Mouse (Mus musculus) embryonic facial prominence, embryonic 12.5 days (tissue): ENCODE results near the gene Nxpe3. TPM values are rescaled to one million over a fixed set of nuclear protein-coding genes. Genes with fewer than 3 reads are reported as not detected.

Experiments used
- ATAC-seq: fragments of 200-750 bp; cut with Nextera tagmentation; 2 replicates; pipeline ENCODE4 v1.8.0; 2017; ENCODE audit not compliant: insufficient number of reproducible peaks, insufficient read depth, low FRiP score, low TSS enrichment
- H3K27ac ChIP-seq: fragments of 300-500 bp; sonication (generic); 2 replicates; pipeline ENCODE4 v1.5.1; 2016; ENCODE audit warnings: mild to moderate bottlenecking
- H3K27me3 ChIP-seq: fragments of 300-500 bp; sonication (generic); 2 replicates; pipeline ENCODE4 v1.6.1; 2016; ENCODE audit warnings: mild to moderate bottlenecking, moderate library complexity
- H3K36me3 ChIP-seq: fragments of 300-500 bp; sonication (generic); 2 replicates; pipeline ENCODE4 v1.6.1; 2016; ENCODE audit warnings: mild to moderate bottlenecking
- H3K4me1 ChIP-seq: fragments of 300-500 bp; sonication (generic); 2 replicates; pipeline ENCODE4 v1.6.1; 2016
- H3K4me2 ChIP-seq: fragments of 300-500 bp; sonication (generic); replicated peaks from 2 replicates; pipeline ENCODE4 v1.6.1; 2016; ENCODE audit warnings: mild to moderate bottlenecking, moderate library complexity
- H3K4me3 ChIP-seq: fragments of 300-500 bp; sonication (generic); 2 replicates; pipeline ENCODE4 v1.5.1; 2016; ENCODE audit warnings: mild to moderate bottlenecking
- H3K9ac ChIP-seq: fragments of 300-500 bp; sonication (generic); 2 replicates; pipeline ENCODE4 v1.6.1; 2016; ENCODE audit warnings: mild to moderate bottlenecking, moderate library complexity
- H3K9me3 ChIP-seq: fragments of 300-500 bp; sonication (generic); 2 replicates; pipeline ENCODE4 v1.6.1; 2016; ENCODE audit warnings: mild to moderate bottlenecking, moderate library complexity
- WGBS: fragments of 180-500 bp; shearing (Covaris S2); methylation state at CpG from one replicate; pipeline ENCODE4 v1.1.7; 2016; 5-methylcytosine and 5-hydroxymethylcytosine counted together
- polyA plus RNA-seq: library from polyadenylated mRNA; unstranded; fragments of >200 nt; fragmentation: Nextera tagmentation; extraction: Ambion mirVana; gene quantifications from 2 replicates; pipeline ENCODE4 v1.2.1, GENCODE M21; 2016

Gene Nxpe3
- polyA plus RNA-seq, 1 experiment from 2014 or later = 0.83 TPM

- Histone ChIP-seq H3K9me3 (no peaks in the 10 kb centered on the region), H3K4me3 (no peak overlapping the region), H3K4me2 (no peak overlapping the region), H3K27me3 (no peaks in the 10 kb centered on the region), H3K27ac (no peak overlapping the region), H3K9ac (no peak overlapping the region), H3K36me3 (peaks cover 56% of the 10 kb centered on the region), H3K4me1 (peaks cover 10% of the 10 kb centered on the region; the same call in 1 of the 2 replicates)
- 94% methylated on average over 13 of the region's 13 CpGs for WGBS
- no peak for ATAC-seq
Measured at GRCm38 (mm10) chr16:55816202-55816941, 78.7 kb downstream of the Nxpe3 start.

DNA sequence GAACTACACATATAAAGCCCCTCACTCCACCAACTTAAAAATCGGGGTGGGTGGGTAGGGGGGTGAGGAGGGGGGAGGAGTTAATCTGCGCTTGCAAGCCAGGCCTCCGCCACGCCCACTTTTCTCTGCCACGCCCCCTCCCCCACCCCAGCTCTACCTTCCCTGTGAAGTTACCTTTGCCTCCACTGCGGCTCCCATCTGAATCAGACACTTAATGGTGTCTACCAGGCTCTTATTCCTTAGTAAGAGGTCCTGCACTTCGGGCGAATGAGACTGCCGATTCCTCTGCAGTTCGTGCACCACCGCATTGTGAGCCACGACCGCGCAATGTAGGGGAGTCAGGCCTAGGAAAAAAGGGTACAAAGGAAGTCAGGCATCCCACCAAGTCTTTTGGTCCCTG, 79.6 kb downstream of the Nxpe3 start:
- no peak overlapping the region for H3K4me2 ChIP-seq
- no peak overlapping the region for H3K4me3 ChIP-seq
- H3K9me3 ChIP-seq = no peaks in the 10 kb centered on the region
- H3K27ac ChIP-seq = no peak overlapping the region
- H3K36me3 ChIP-seq = peaks cover 60% of the 10 kb centered on the region
- 86% methylated on average over 14 of the region's 14 CpGs for WGBS
- no peak overlapping the region for H3K9ac ChIP-seq
- peaks cover 10% of the 10 kb centered on the region; the same call in 1 of the 2 replicates for H3K4me1 ChIP-seq
- no peak for ATAC-seq
- H3K27me3 ChIP-seq = no peaks in the 10 kb centered on the region

GRCm38 (mm10) chr16:55814686-55815085, 80.4 kb downstream of the Nxpe3 start:
- 93% methylated on average over 6 of the region's 6 CpGs for WGBS

DNA sequence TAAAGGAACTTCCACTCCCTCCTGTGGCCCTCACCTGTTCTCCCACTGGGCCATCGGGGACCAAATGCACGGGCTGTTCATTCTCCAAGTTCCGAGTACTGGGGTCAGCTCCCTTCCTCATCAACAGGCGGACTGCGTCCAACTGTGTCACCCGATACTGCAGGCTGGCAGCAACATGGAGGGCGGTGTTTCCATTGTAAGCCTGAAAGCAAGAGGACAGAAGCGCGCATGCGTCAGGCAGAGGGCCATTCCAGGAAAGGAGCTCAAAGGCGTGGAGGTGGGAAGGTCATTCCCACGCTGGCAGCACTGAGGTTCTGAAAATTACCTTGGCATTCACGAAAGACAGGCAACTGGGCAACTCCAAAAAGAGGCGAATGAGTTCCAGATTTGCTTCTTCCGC, 81.2 kb downstream of the Nxpe3 start:
- ATAC-seq = no peak
- Histone ChIP-seq H3K9me3 (no peaks in the 10 kb centered on the region), H3K27me3 (no peaks in the 10 kb centered on the region), H3K4me1 (0 out of 2 replicates have a peak, but pooled peaks cover 1% of the 10 kb centered on the region), H3K4me2 (no peak overlapping the region), H3K9ac (no peak overlapping the region), H3K36me3 (peaks cover 66% of the 10 kb centered on the region), H3K4me3 (no peak overlapping the region), H3K27ac (no peak overlapping the region)
- WGBS = 71% methylated on average over 15 of the region's 15 CpGs

More at GRCm38 (mm10) chr16:55814686-55815085, 80.4 kb downstream of the Nxpe3 start:
- no peak overlapping the region for H3K4me2 ChIP-seq
- no peak overlapping the region for H3K9ac ChIP-seq
- no peak overlapping the region for H3K4me3 ChIP-seq
- peaks cover 66% of the 10 kb centered on the region for H3K36me3 ChIP-seq
- no peak overlapping the region for H3K27ac ChIP-seq
- no peaks in the 10 kb centered on the region for H3K27me3 ChIP-seq
- no peak for ATAC-seq
- peaks cover 9% of the 10 kb centered on the region; the same call in 1 of the 2 replicates for H3K4me1 ChIP-seq
- no peaks in the 10 kb centered on the region for H3K9me3 ChIP-seq

DNA sequence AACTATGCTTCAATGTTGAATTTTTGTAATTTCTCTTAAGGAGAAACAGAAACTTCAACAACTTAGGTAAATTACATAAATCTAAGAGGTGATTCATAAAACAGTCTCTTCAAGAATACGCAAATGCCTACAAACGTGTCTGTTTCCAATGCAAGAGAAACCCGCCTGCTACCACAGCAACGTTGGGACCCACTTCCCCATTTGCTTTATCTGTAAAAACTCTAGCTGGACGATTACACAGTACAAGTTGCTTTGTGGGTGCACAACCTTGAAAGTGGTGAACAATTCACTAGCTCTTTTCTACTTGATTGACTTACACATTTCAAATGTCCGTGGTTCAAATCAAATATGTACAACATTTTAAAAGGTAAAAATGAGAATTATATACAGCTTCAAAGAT, 83.3 kb downstream of the Nxpe3 start:
- no peak overlapping the region for H3K27ac ChIP-seq
- no peak for ATAC-seq
- peaks cover 49% of the 10 kb centered on the region for H3K36me3 ChIP-seq
- no peaks in the 10 kb centered on the region for H3K9me3 ChIP-seq
- H3K4me3 ChIP-seq = no peak overlapping the region
- H3K9ac ChIP-seq = no peak overlapping the region
- no peaks in the 10 kb centered on the region for H3K27me3 ChIP-seq
- no peak overlapping the region for H3K4me2 ChIP-seq
- 89% methylated on average over 6 of the region's 6 CpGs for WGBS
- peaks cover 2% of the 10 kb centered on the region; the same call in 1 of the 2 replicates for H3K4me1 ChIP-seq

DNA sequence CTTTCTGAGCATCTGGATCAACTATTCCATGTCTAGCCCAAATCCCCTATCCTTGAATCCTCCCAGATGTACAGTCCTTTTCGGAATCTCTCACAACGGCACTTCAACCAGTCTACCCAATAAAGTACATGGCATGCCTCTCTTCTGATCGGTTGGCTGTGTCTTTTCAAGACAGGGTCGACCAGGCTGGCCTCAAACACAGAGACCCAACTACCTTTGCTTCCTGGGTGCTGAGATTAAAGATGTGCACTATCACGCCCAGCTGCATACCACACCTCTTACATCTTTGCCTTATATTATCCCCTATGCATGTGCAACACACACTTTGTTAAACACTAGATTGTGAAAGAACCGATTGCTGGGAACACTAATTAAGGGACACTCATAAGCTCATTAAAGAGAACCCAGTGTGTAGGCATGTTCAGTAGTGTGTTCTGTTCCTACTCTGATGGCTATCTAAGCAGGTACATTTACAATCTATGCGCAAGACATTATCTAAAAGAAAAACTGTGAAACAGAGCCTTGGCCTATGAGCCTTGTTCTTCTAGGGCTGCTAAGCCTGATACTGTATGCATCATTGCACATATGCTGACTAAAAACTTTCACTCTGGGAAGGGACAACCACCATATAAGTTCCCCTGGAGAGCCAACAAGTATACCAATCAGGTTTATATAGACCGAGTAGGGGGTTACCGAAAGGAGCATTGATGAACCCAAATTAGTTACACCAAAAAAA, 85.1 kb downstream of the Nxpe3 start:
- no peak overlapping the region for H3K4me2 ChIP-seq
- H3K4me3 ChIP-seq = no peak overlapping the region
- H3K36me3 ChIP-seq = peaks cover 32% of the 10 kb centered on the region
- H3K9me3 ChIP-seq = no peaks in the 10 kb centered on the region
- no peak for ATAC-seq
- WGBS = 92% methylated on average over 9 of the region's 9 CpGs
- H3K4me1 ChIP-seq = peaks cover 2% of the 10 kb centered on the region; the same call in 1 of the 2 replicates
- H3K27me3 ChIP-seq = no peaks in the 10 kb centered on the region
- no peak overlapping the region for H3K27ac ChIP-seq
- no peak overlapping the region for H3K9ac ChIP-seq

- no peak for ATAC-seq
- no peak overlapping the region for H3K4me3 ChIP-seq
- no peak overlapping the region for H3K4me2 ChIP-seq
- H3K27me3 ChIP-seq = no peaks in the 10 kb centered on the region
- H3K4me1 ChIP-seq = peaks cover 2% of the 10 kb centered on the region; the same call in 1 of the 2 replicates
- no peaks in the 10 kb centered on the region for H3K9me3 ChIP-seq
- no peak overlapping the region for H3K9ac ChIP-seq
- H3K27ac ChIP-seq = no peak overlapping the region
- peaks cover 26% of the 10 kb centered on the region for H3K36me3 ChIP-seq
- WGBS = 94% methylated on average over 6 of the region's 6 CpGs
Measured at GRCm38 (mm10) chr16:55809345-55809744, 85.7 kb downstream of the Nxpe3 start.

DNA sequence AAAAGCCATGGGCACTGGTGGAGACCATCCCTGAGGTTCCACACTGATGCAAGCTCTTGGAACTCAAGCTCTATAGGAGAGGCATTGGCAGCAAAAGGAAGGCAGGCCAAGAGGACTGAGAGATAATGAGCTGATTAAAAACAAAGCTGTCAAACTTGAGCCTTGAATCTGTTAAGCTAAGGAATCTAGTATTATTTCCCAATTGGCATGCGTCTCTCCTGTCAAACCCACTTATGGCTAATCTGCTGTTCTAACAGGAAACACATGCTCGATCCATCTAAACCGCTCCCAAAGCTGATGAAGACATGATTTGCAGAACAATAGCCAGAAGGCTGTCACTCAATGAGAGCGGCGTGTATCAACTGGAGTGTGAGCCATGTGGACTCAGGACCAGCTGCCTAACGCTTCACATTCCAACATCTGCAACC, 87.6 kb downstream of the Nxpe3 start:
- H3K36me3 ChIP-seq = peaks cover 11% of the 10 kb centered on the region; the same call in 1 of the 2 replicates
- ATAC-seq = no peak
- no peak overlapping the region for H3K4me3 ChIP-seq
- no peak overlapping the region for H3K4me2 ChIP-seq
- H3K27me3 ChIP-seq = no peaks in the 10 kb centered on the region
- no peaks in the 10 kb centered on the region for H3K9me3 ChIP-seq
- H3K4me1 ChIP-seq = peaks cover 2% of the 10 kb centered on the region; the same call in 1 of the 2 replicates
- WGBS = 21% methylated on average over 6 of the region's 6 CpGs
- no peak overlapping the region for H3K27ac ChIP-seq
- H3K9ac ChIP-seq = no peak overlapping the region

GRCm38 (mm10) chr16:55804799-55805198, 90.3 kb downstream of the Nxpe3 start:
- Histone ChIP-seq H3K9ac (no peak overlapping the region), H3K4me3 (no peak overlapping the region), H3K27ac (no peak overlapping the region), H3K4me2 (no peak overlapping the region), H3K36me3 (no peaks in the 10 kb centered on the region), H3K27me3 (no peaks in the 10 kb centered on the region), H3K9me3 (no peaks in the 10 kb centered on the region), H3K4me1 (peaks cover 2% of the 10 kb centered on the region; the same call in 1 of the 2 replicates)
- no peak for ATAC-seq
- 89% methylated on average over 1 of the region's 1 CpGs for WGBS

DNA sequence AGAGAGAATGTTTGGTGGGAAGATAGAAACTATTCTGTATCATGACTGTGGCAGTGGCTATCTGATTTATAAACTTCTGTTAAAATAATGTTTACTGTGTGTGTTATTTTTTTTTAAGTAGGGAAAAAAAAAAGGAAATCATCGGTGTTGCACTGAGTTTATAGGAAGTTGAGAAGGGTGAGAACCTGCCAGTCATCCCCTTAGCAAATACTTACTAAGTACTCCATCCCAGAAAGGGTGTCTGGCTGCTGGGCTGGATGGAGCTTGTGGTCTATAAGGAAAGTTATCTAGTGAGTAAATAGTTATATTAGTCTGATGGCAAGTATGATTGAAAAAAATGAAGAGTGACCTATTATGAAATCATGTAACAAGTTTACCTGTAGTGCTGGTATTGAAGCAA, 93.5 kb downstream of the Nxpe3 start:
- Histone ChIP-seq H3K27ac (no peak overlapping the region), H3K9ac (no peak overlapping the region), H3K4me3 (no peak overlapping the region), H3K9me3 (no peaks in the 10 kb centered on the region), H3K27me3 (no peaks in the 10 kb centered on the region), H3K4me2 (no peak overlapping the region), H3K4me1 (no peaks in the 10 kb centered on the region), H3K36me3 (no peaks in the 10 kb centered on the region)
- 94% methylated on average over 1 of the region's 1 CpGs for WGBS
- no peak for ATAC-seq

DNA sequence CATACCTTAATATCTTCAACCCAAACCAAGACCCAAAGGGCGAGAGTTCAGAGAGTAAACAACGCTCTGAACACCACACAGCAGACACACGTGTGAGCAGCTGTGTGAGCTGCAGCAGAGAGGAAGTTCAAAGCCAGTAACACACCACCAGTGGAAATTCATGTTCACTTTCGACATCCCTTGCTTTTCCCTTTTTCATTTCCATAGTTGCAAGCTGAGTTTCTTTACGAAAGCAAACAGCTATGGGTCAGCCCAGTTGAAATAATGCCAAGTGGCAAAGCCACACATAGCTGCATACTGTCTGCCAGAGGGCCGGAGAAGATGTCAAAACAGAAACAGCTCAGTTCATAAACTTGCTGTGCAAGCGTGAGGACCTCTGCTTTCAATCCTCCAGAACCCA, 96.2 kb downstream of the Nxpe3 start:
- no peak for ATAC-seq
- Histone ChIP-seq H3K4me3 (no peak overlapping the region), H3K36me3 (no peaks in the 10 kb centered on the region), H3K4me2 (no peak overlapping the region), H3K27me3 (no peaks in the 10 kb centered on the region), H3K9ac (no peak overlapping the region), H3K27ac (no peak overlapping the region), H3K9me3 (no peaks in the 10 kb centered on the region), H3K4me1 (no peaks in the 10 kb centered on the region)
- 85% methylated on average over 7 of the region's 7 CpGs for WGBS

- H3K27me3 ChIP-seq = no peaks in the 10 kb centered on the region
- 84% methylated on average over 7 of the region's 7 CpGs for WGBS
- no peak overlapping the region for H3K4me3 ChIP-seq
- no peaks in the 10 kb centered on the region for H3K9me3 ChIP-seq
- H3K36me3 ChIP-seq = no peaks in the 10 kb centered on the region
- no peak overlapping the region for H3K27ac ChIP-seq
- no peak for ATAC-seq
- no peak overlapping the region for H3K4me2 ChIP-seq
- H3K4me1 ChIP-seq = no peaks in the 10 kb centered on the region
- H3K9ac ChIP-seq = no peak overlapping the region
Measured at GRCm38 (mm10) chr16:55790326-55790725, 104.8 kb downstream of the Nxpe3 start.
